Mouse (Mus musculus) urinary bladder, postnatal 36 days (tissue): Measurements from ENCODE around the gene Btbd35f24.
"Not testable (repeated sequence)": the region's sequence is repeated elsewhere in the genome, so short reads cannot be mapped to it uniquely, and the experiment has no call there.

ENCODE experiments used
- DNase-seq, 2 experiments: peaks; one replicate each; pipeline ENCODE4 v3.0.0; 2022; ENCODE audit warnings: low spot score in 2 of 2, mixed read lengths in 1 of 2

Btbd35f24 gene

GRCm38 (mm10) chrX:3195727-3196126 is at the start of gene Btbd35f24:
Btbd35f24 (minus strand) TSS chrX:3195827.
- DNase-seq: not testable (repeated sequence)
